Mouse (Mus musculus): ENCODE data around the gene Fam198a. TPM values are rescaled to one million over a fixed set of nuclear protein-coding genes. Genes with fewer than 3 reads are reported as not detected.

The Fam198a gene
- polyA plus RNA-seq, 1 experiment: not detected

DNA sequence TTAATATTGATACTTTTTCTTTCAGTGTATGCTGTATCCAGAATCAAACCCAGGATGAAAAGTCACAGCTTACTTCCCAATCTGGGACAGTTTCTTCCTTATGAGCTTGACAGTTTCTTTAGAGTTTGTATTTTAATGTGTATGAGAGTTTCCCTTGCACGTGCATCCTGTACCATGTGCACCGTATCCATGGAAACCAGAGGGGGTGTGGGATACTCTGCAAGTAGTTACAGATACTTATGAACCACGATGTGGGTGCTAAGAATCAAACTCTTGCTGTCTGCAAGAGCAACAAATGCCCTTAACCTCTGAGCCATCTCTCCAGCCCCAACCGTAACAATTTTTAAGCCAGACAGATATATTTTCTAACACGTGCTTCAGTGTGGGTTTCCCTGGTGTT lies 40.3 kb downstream of the Fam198a start:
- no peak overlapping the region for H3K27ac ChIP-seq (ENCODE audit: control insufficient read depth, insufficient read depth, low read depth, low read length, poor library complexity)
- H3K4me3 ChIP-seq (replicated peaks; ENCODE audit: control insufficient read depth, low read depth, low read length): no peak overlapping the region
- TF ChIP-seq CTCF (IDR thresholded peaks at IDR 0.05; ENCODE audit: control insufficient read depth, insufficient read depth, low read length): no peak
- no peak for TF ChIP-seq POLR2A (IDR thresholded peaks at IDR 0.05; ENCODE audit: borderline replicate concordance, control insufficient read depth, low read depth, low read length)
- WGBS: 40% methylated on average over 5 of the region's 5 CpGs
- H3K4me1 ChIP-seq (ENCODE audit: control insufficient read depth, insufficient read depth, low read length): peaks cover 3% of the 10 kb centered on the region

DNA sequence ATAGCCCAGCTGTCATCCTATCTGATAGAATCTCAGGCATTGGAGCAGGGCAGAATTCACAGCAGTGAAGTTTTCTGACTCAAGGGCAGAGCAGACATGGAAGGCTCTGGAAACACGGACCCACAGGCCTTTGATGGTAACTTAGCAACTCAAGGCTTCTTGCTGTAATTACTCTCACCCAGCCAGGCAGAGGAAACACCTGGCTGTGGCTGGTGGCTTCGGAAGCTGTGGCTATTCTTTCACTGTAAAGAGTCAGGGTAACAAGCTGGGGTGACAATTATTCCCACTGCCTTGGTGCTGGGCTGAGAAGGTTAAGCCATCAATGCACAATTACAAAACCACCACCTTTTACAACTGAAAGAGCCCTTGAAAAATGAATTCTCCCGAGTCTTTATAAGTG lies 42.3 kb downstream of the Fam198a start:
- H3K4me1 ChIP-seq (ENCODE audit: control insufficient read depth, insufficient read depth, low read length): peaks cover 3% of the 10 kb centered on the region
- H3K27ac ChIP-seq (ENCODE audit: control insufficient read depth, insufficient read depth, low read depth, low read length, poor library complexity): no peak overlapping the region
- WGBS: 7% methylated on average over 3 of the region's 3 CpGs
- TF ChIP-seq POLR2A (IDR thresholded peaks at IDR 0.05; ENCODE audit: borderline replicate concordance, control insufficient read depth, low read depth, low read length): no peak
- no peak for TF ChIP-seq CTCF (IDR thresholded peaks at IDR 0.05; ENCODE audit: control insufficient read depth, insufficient read depth, low read length)
- no peak overlapping the region for H3K4me3 ChIP-seq (replicated peaks; ENCODE audit: control insufficient read depth, low read depth, low read length)

DNA sequence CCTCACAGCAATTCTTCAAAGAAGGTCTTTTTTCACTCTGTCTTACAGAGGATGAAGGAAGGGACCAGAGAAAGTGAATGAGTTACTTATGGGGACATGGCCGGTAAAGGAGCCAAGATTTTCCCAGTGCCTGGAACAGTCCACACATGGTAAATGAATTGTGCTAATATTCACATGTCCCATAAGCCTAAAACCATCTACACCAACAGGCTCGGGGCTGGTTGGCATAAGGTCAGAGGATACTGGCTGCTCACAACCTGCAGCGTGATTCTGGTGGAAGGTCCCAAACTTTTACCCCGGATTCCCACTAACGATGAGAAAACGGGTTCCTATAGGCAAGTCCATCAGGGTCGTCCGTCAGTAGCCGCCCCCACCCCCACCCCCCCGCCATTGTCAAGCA lies 44.3 kb downstream of the Fam198a start:
- Histone ChIP-seq H3K27ac (ENCODE audit: control insufficient read depth, insufficient read depth, low read depth, low read length, poor library complexity) (no peak overlapping the region), H3K4me1 (ENCODE audit: control insufficient read depth, insufficient read depth, low read length) (peaks cover 3% of the 10 kb centered on the region), H3K4me3 (replicated peaks; ENCODE audit: control insufficient read depth, low read depth, low read length) (no peak overlapping the region)
- TF ChIP-seq POLR2A (IDR thresholded peaks at IDR 0.05; ENCODE audit: borderline replicate concordance, control insufficient read depth, low read depth, low read length): no peak
- TF ChIP-seq CTCF (IDR thresholded peaks at IDR 0.05; ENCODE audit: control insufficient read depth, insufficient read depth, low read length): no peak
- WGBS: 14% methylated on average over 10 of the region's 10 CpGs

DNA sequence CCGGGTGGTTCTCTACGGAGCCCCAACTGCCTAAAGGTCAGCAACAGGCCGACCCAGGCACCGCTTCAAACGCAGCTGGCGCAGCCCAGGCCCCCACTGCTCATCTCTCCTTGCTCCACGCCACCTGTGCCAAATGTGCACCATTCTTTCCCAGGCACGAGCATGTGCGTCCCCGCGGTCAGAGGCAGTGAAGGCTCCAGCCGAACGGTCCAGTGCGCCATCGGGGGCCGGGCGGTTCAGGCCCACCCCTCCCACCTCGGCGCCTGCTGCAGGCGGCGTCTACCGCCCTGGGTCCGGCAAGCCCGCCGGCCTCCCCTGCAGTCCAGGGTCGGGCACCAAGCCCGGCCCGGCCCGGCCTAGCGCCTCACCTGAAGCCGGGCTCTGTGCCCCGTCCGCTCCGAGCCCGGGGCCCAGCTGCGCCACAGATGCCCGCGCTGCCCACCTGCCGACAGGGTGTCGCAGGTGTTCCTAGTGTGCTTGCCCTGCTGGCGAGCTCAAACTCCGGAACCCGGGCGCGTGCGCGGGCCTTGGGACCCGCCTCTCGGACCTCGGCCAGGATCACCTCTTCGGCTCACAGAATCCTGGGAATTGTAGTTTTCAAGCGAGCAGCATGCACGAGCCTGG lies 44.8 kb downstream of the Fam198a start:
- H3K4me3 ChIP-seq (replicated peaks; ENCODE audit: control insufficient read depth, low read depth, low read length): peak overlapping the region; percentile 41
- WGBS: under 1% methylated on average over 53 of the region's 53 CpGs
- H3K4me1 ChIP-seq (ENCODE audit: control insufficient read depth, insufficient read depth, low read length): peaks cover 3% of the 10 kb centered on the region
- H3K27ac ChIP-seq (ENCODE audit: control insufficient read depth, insufficient read depth, low read depth, low read length, poor library complexity): no peak overlapping the region
- TF ChIP-seq POLR2A (IDR thresholded peaks at IDR 0.05; ENCODE audit: borderline replicate concordance, control insufficient read depth, low read depth, low read length): no peak
- TF ChIP-seq CTCF (IDR thresholded peaks at IDR 0.05; ENCODE audit: control insufficient read depth, insufficient read depth, low read length): no peak

DNA sequence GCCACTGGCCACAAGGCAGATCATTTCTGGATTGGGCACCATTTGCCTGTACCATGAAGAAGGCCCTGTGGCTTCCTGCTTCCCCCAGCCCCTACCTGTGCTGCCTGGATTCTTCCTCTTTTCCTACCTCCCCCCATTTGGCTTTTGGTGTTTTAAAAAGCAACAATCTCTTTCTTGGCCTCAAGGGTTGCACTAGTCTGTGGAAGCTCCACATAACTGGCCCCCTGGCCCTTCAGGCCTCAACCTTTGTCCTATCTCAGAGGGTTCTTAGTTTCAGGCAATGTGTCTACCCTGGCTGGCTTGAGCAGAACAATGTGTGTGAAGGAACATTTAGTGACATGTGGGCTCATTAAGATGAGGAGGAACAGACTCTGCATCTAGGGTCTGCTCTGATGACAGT lies 46.2 kb downstream of the Fam198a start, which contains the start of gene Pomgnt2:
TSS of gene Pomgnt2 (minus strand) at position 101 of the 400 bp plus-strand sequence.
- TF ChIP-seq POLR2A (IDR thresholded peaks at IDR 0.05; ENCODE audit: borderline replicate concordance, control insufficient read depth, low read depth, low read length) (no peak), CTCF (IDR thresholded peaks at IDR 0.05; ENCODE audit: control insufficient read depth, insufficient read depth, low read length) (no peak)
- Histone ChIP-seq H3K4me3 (replicated peaks; ENCODE audit: control insufficient read depth, low read depth, low read length) (peak within 1 kb of the TSS; percentile 34), H3K27ac (ENCODE audit: control insufficient read depth, insufficient read depth, low read depth, low read length, poor library complexity) (no peak within 1 kb of the TSS), H3K4me1 (ENCODE audit: control insufficient read depth, insufficient read depth, low read length) (peaks cover 3% of the 10 kb centered on the region)

DNA sequence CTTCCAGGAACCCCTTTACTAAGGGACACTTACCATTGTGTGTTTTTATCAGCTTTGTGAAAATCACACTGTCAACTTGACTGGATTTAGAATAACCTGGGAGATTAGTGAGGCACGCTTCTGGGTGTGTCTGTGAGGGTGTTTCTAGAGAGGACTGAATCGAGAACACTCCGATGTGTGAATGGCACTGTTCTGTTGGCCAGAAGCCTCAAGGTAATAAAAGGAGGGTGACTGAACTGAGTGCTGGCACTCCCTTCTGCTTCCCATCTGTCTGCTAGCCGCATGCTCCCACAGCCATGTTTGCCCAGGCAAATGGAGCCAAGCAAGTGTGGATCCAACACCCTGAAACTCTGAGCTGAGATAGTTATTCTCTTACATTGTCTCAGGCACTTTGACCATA lies 47.2 kb downstream of the Fam198a start:
- H3K4me3 ChIP-seq (replicated peaks; ENCODE audit: control insufficient read depth, low read depth, low read length): no peak overlapping the region
- H3K27ac ChIP-seq (ENCODE audit: control insufficient read depth, insufficient read depth, low read depth, low read length, poor library complexity): no peak overlapping the region
- H3K4me1 ChIP-seq (ENCODE audit: control insufficient read depth, insufficient read depth, low read length): no peaks in the 10 kb centered on the region; the same call in none of the 2 replicates
- TF ChIP-seq CTCF (IDR thresholded peaks at IDR 0.05; ENCODE audit: control insufficient read depth, insufficient read depth, low read length) (no peak), POLR2A (IDR thresholded peaks at IDR 0.05; ENCODE audit: borderline replicate concordance, control insufficient read depth, low read depth, low read length) (no peak)
- 81% methylated on average over 4 of the region's 4 CpGs for WGBS

DNA sequence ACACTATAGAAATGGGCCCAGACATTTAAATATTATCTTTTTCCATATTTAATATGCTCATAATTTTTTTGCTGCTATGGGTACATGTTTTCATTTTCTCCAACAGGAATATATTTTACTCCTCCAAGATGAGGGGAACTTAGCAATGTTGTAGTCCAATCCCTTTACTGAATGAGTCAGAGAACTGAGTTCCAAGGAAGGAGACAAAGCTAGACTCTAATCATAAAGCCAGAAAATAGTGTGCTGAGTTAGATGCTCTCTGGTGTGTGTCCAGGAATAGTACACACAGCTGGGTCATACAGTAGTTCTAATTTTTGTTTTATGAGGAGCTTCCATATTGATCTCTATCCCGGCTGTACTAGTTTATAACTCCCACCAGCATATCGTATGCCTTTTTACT lies 55.4 kb downstream of the Fam198a start:
- TF ChIP-seq POLR2A (IDR thresholded peaks at IDR 0.05; ENCODE audit: borderline replicate concordance, control insufficient read depth, low read depth, low read length) (no peak), CTCF (IDR thresholded peaks at IDR 0.05; ENCODE audit: control insufficient read depth, insufficient read depth, low read length) (no peak)
- Histone ChIP-seq H3K27ac (ENCODE audit: control insufficient read depth, insufficient read depth, low read depth, low read length, poor library complexity) (no peak overlapping the region), H3K4me1 (ENCODE audit: control insufficient read depth, insufficient read depth, low read length) (no peaks in the 10 kb centered on the region), H3K4me3 (replicated peaks; ENCODE audit: control insufficient read depth, low read depth, low read length) (no peak overlapping the region)
- WGBS: 80% methylated on average over 2 of the region's 2 CpGs

DNA sequence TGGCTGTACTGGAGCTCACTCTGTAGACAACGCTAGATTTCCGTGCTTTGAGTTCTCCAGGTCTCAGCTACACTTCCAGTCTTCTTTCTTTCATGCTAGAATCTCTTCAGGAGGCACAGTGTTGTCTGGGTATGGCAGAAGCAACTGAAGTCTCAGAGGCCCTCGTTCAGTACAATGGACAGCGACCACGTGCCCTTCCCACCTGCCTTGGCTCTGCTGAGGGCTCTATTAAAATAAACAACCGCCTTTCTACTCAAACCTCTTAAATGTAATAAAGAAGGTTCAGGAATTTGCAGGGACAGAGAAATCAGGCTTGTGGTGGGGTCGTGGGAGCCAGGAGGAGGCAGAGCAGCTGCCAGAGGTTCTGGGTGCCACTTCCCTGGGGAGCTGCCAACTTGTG lies 55.8 kb downstream of the Fam198a start:
- H3K4me1 ChIP-seq (ENCODE audit: control insufficient read depth, insufficient read depth, low read length): no peaks in the 10 kb centered on the region
- TF ChIP-seq POLR2A (IDR thresholded peaks at IDR 0.05; ENCODE audit: borderline replicate concordance, control insufficient read depth, low read depth, low read length): no peak
- no peak for TF ChIP-seq CTCF (IDR thresholded peaks at IDR 0.05; ENCODE audit: control insufficient read depth, insufficient read depth, low read length)
- H3K27ac ChIP-seq (ENCODE audit: control insufficient read depth, insufficient read depth, low read depth, low read length, poor library complexity): no peak overlapping the region
- WGBS: 11% methylated on average over 7 of the region's 7 CpGs
- no peak overlapping the region for H3K4me3 ChIP-seq (replicated peaks; ENCODE audit: control insufficient read depth, low read depth, low read length)

DNA sequence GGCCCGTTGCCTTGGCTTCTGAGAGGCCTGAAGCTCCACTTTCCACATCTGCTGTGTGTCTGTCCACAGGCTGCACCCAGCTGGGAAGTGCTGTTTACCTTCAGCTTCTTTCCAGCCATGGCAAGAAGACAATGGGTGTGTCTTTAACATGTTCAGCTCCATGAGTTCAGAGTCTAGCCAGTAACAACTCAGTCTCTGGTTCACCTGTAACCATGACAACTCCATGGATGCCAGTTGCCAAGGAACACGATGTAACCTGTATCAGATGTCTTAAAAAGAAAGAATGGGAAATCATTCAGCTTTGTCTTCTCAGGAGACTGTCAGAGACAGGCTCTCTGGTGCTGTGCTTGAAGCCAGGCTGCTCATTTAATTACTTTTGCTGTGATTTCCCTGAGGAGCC lies 58.1 kb downstream of the Fam198a start:
- Histone ChIP-seq H3K27ac (ENCODE audit: control insufficient read depth, insufficient read depth, low read depth, low read length, poor library complexity) (no peak overlapping the region), H3K4me1 (ENCODE audit: control insufficient read depth, insufficient read depth, low read length) (no peaks in the 10 kb centered on the region), H3K4me3 (replicated peaks; ENCODE audit: control insufficient read depth, low read depth, low read length) (no peak overlapping the region)
- TF ChIP-seq POLR2A (IDR thresholded peaks at IDR 0.05; ENCODE audit: borderline replicate concordance, control insufficient read depth, low read depth, low read length): no peak
- TF ChIP-seq CTCF (IDR thresholded peaks at IDR 0.05; ENCODE audit: control insufficient read depth, insufficient read depth, low read length): no peak
- WGBS: 60% methylated on average over 2 of the region's 2 CpGs
